Mouse (Mus musculus) spleen, adult 12 weeks (tissue): ENCODE data around the gene Prkca.

ENCODE experiments used
- DNase-seq: peaks from one replicate; pipeline ENCODE4 v3.0.0; 2022; ENCODE audit warnings: low spot score

Gene Prkca

DNA sequence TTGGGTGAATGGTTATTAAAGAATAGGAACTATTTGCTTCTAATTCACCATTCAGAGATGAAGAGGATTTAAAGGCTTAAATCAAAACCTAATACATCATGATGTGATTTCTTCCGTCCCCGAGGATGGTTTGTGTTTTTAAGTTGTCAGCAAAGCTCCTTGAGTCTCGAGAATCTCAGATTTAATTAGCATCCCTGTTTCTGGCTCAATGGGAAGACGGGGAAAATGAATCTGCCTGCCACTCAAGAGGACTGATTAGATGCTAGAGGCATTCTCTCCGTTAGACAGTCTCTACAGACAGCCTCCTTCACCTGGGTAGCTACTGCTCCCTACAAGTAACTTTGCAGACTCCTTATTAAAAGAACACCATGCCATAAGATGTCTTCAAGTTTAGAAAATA lies 396.9 kb downstream of the Prkca start:
- no peak for DNase-seq

DNA sequence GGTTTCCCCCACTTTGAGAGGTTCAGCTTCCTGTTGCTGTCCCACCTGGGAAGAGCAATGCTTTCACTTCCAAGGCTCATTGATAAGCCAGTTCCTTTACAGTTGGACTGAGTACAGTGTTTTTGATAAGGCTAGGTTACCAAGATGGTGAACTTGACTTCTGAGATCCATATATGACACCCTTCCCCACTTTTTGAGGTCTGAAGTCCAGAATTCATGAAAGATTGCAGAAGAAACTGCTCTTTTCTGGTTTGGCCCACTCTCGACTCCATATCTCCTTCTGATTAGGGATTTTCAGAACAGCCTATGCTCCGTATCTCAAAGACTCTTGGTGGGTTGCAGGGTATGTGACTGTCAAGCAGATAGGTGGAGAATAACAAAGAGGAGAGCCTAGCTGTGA lies 406.8 kb downstream of the Prkca start:
- no peak for DNase-seq

DNA sequence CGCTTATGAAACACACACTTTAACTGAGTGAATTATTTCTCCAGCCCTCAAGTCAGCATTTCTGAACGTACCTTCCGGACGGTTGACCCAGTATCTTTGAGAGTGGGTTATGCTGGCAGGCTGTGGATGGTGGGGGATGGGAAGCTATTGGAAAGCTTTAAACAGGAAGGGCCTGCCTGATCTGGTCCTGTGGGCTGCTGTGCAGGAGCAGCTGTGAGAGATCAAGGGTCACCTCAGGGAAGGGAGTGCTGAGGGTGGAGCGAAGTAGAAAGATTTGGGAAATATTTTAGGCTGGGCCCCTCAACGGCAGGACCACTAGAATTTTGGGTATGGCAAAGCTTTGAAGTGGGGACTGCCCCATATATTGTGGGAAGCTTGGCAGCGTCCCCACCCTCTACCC lies 412.0 kb downstream of the Prkca start:
- no peak for DNase-seq

DNA sequence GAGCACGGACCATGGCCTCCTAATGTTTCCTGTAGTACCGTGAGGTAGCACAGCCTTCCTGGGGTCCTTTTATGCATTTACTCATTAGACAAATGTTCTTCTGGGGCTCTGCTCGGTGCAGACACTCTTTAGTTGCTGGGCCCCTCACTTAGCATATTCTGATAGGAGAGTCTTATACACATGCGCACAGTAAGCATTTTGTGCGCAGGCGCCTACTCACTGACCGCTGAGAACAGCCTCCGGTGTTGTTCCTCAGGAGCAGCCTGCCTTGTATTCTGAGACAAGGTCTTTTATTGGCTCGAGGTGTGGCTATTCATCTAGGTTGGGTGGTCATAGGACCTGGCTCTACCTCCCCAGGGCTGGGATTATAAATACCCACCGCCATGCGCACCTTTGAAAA lies 412.4 kb downstream of the Prkca start:
- DNase-seq, result no peak

DNA sequence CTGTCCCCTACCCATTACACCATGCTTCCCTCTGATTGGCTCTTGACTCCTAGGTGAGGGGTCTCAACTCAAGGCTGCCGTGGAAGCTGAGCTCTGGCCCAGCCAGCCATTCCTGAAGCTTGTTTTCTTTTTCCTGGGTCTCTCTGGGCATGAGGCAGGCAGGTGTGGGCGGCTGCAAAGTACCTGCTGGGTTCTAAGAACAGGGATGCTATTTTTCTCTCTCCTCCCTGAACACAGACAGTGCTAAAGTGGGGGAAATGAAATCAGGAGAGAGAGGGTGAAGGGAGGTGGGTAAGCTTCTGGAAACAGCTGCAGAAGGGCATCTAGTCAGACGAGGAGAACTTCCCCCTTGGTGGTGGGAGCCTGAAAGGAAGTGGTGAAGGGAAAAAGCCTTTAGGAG lies 414.0 kb downstream of the Prkca start:
- no peak for DNase-seq

DNA sequence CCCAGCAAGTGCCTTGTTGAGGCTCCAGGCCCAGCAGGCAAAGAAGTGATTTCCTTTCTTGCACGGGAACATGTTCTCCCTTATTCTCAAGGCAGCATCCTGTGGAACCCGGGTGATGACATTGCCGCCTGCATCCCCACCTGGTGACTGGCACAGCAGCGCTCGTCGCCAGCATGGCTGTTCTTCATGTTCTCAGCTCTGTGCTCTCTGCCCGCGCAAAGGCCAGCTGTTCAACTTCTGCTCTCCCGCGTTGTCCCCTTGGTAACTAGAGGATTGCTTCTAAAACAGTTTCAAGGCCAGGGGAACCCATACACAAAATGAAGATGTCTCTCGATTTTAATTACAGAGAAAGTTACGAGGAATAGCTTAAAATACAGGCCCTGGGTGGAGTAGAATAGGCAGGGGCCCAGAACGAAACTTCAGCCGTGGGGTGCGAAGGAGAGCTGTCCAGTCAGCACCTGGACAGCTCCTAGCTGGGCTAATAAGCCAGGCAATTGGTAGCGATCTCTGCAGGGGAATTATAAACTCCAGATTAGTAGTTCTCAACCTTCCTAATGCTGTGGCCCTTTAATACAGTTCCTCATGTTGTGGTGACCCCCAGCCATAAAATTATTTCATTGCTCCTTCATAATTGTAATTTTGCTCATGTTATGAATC lies 423.7 kb downstream of the Prkca start:
- no peak for DNase-seq

DNA sequence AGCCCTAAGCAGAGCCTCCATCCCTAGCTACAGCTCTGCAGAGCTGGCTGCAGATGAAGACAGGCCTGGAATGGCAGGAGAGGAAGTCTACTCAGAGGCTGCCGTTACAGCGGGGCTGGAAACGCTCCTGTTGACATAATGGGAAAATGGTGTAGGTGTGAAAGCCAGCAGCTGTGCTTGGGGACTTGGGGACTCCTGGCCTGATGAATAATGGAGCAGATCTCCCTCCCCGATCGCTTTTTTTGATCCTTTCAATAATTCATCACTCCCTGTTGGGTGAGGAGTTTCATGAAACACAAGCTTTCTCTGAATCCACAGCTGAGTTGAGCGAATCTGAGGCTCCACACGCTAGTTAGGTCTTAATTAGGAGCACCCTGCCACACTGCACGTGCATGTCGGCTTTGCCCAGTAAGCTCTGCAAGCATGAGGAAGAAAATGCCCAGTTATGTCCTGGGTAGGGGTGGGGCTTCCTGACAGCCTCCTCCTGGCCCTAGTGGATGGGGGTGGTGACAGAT lies 425.9 kb downstream of the Prkca start:
- no peak for DNase-seq

DNA sequence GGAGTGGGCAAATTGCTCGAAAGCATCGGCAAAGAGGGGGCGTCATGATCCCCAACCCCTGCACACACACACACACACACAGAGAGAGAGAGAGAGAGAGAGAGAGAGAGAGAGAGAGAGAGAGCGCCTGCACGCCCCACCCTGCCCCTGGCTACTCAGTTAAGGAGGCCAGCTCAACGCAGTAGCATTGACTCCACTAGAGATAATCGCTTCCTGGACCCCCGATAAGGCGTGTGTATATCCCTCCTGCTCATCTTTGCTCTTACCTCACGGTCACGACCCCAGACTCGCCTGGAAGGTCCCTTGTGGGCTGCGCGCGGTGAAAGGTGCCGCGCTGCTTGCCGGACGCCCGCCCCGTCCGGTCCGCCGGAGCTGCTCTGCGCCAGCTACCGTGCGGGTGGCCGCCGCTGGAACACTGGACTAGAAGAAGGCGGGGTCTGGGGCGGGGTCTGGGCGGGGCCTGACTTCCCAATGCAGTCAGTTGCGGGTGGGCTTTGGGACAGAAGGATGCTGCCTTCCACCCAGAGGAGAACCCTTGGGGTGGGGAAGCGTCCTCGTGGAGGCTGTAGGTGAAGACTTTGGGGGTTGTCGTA lies 429.0 kb downstream of the Prkca start, which contains the start of gene Cacng5:
Gene Cacng5 (minus strand): TSS at position 422 of the 593 bp plus-strand sequence.
- no peak for DNase-seq

DNA sequence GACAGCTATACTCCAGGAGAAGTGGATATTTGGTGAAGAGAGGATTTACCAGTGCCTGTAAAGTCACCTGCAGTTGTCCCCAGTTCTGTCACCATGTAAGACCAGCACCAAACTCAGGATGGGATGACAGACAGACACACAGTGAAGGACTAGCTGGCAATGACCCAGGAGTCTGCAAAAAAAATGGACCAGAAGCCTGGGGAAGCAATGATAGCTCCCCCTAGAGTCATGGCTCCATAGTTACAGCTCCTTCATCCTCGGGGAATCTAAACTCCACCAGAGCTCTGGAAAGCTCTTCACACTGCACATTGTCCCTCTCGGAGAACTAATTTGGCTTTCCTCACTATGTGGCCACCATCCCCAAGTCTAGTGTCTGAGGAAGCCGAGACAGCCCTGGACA lies 430.4 kb downstream of the Prkca start:
- DNase-seq, result no peak

DNA sequence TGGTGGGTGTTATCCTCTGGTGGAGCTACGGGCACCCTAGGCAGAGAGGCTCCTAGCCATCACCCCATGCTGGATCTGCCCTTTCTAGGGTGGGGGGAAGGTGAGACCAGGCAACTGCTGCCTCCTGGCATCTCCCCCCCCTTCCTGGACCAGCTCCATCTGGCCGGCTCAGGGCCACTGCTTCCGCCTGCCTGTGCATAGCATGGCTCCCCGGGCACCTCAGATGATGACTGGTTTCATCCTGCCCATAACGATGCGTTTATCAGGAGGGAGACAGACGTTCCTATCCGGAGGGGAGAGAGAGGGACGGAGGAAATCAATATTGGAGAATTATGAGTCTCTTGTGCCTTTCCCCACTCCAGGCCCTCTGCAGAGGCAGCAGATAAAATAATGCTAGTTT lies 438.4 kb downstream of the Prkca start:
- no peak for DNase-seq

DNA sequence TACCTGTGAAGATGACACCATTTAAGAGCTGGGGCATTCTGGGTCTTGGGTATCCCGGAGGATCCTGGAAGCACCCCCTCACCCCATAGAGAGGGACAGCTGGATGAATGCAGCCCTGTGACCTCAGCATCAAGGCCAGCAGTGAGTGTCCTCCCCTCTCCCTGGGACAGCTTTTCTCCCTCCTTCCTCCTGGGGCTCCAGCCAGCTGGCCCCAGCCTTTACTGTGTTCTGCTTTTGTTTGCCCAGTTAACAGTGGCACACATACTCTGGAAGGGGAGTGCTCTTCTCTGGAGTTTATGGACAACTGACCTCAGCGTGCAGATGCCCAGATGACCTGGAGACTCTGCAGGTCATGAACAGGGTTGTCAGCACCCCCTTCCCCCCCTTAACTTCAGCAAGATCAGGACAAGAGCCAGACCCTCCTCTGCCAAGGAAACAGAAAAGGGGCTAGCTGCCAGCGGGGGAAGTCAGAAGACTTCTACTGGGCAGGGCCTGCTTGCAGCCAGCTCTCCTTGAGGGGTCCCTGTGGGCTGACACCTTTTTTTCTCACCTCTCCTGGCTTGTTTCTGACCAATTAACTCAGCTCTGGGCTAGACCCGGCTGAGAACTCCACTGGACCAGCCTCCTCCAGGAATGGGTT lies 439.6 kb downstream of the Prkca start:
- no peak for DNase-seq

DNA sequence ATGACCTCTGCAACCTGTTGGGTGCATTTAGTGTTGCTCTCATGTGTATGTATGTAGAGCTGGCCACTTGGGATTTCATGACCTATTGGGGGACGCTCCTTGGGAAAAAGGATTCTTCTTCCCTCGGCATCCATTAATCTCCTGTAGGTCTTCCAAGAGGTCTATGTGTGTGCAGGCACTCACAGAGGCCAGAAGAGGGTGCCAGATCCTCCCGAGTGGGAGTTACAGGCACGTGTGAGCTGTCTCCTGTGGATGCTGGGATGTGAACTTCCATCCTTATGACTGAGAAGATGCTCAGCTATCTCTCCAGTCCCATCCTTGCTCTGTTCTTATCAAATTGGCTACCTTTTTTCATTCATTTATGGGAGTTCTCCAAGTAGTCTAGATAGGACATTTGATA lies 443.3 kb downstream of the Prkca start:
- DNase-seq, result no peak

DNA sequence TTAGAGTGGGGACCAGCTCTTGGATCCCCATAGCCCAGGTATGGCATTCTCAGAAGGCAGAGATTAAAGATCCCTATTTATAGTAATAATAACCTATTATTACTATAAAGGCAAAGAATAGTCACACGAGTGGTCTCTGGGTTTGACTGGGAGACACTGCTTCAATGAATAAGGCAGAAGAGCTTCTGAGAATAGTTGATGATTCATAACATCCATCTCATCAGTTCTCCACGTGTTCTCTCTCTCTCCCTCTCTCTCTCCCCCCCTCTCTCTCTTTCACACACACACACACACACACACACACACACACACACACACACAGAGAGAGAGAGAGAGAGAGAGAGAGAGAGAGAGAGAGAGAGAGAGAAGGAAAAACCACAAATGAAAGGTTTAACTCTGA lies 445.0 kb downstream of the Prkca start:
- no peak for DNase-seq

DNA sequence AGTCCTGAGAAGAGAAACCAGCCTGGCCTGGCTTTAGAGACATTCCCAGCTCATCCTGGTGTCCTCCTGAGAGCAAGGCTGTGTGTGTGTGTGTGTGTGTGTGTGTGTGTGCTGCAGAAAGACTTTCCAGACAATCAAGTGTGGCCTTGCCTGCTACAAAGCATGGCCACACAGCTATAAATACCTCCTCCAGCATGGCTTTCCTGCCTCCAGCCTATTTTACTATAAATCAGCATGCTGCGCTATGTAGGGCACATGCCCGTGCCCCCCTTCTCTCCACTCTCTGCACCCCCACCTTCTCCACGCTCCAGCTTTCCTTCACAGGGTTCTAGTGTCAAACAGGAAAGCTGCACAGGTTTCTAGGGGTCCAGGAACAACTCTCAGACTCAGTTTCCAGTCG lies 448.1 kb downstream of the Prkca start:
- DNase-seq, result no peak

DNA sequence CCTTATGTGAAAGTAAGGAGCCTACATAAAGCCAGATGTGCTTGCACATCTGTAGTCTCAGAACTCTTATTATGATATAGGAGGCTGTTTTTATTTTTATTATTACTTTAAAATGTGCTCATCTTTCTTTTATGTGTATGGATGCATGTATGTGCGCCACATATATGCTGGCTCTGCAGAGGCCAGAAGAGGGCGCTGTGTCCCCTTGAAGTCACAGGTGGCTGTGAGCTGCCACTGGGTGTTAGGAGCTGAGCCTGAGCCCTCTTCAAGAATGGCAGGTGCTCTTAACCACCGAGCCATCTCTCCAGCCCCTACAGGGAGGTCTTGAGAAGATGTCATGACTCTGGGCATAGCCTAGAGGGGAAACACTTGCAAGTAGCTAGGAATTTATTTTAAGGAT lies 452.4 kb downstream of the Prkca start:
- no peak for DNase-seq

DNA sequence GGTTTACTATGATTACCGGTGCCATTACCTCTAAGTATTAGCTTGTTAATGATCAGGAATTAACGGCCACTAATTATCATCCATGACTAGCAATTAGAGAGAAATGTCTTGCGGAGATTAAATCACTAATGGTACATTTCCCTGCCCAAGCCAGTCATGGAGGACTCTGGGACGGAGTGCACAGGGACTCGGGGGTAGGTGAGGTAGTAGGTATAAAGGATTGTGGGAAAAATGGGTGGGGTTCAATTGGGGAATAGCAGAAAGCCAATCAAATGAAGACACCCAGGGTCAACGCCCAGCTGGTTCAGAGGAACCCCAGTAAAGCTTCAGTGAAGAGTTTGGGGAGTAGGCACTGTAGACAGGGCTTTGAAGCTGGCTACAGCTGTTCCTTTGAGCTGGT lies 456.4 kb downstream of the Prkca start:
- DNase-seq, result no peak
